Mouse (Mus musculus) heart, embryonic 11.5 days (tissue): ENCODE measurements around the gene Mreg. TPM values are rescaled to one million over a fixed set of nuclear protein-coding genes. Genes with fewer than 3 reads are reported as not detected.

Source experiments
- ATAC-seq: fragments of 200-750 bp; cut with Nextera tagmentation; replicated peaks from 2 replicates; pipeline ENCODE4 v1.8.0; 2017; ENCODE audit warnings: moderate library complexity; ENCODE audit not compliant: insufficient number of reproducible peaks, low FRiP score, low TSS enrichment
- H3K27ac ChIP-seq: fragments of 300-500 bp; sonication (generic); 2 replicates; pipeline ENCODE4 v1.5.1; 2014; ENCODE audit warnings: mild to moderate bottlenecking, low read depth, low read length
- H3K27me3 ChIP-seq: fragments of 300-500 bp; sonication (generic); 2 replicates; pipeline ENCODE4 v1.6.1; 2014; ENCODE audit warnings: mild to moderate bottlenecking, low read length, mixed read lengths; ENCODE audit not compliant: control insufficient read depth, insufficient read depth
- H3K36me3 ChIP-seq: fragments of 300-500 bp; sonication (generic); 2 replicates; pipeline ENCODE4 v1.6.1; 2014; ENCODE audit warnings: mild to moderate bottlenecking, low read length, moderate library complexity, mixed read lengths; ENCODE audit not compliant: control insufficient read depth, insufficient read depth
- H3K4me1 ChIP-seq: fragments of 300-500 bp; sonication (generic); 2 replicates; pipeline ENCODE4 v1.6.1; 2014; ENCODE audit warnings: low read length; ENCODE audit not compliant: control insufficient read depth, insufficient read depth
- H3K4me2 ChIP-seq: fragments of 300-500 bp; sonication (generic); 2 replicates; pipeline ENCODE4 v1.6.1; 2014; ENCODE audit warnings: mild to moderate bottlenecking, moderate library complexity
- H3K4me3 ChIP-seq: fragments of 300-500 bp; sonication (generic); 2 replicates; pipeline ENCODE4 v1.5.1; 2014; ENCODE audit warnings: low read depth, low read length
- H3K9ac ChIP-seq: fragments of 300-500 bp; sonication (generic); 2 replicates; pipeline ENCODE4 v1.6.1; 2014; ENCODE audit warnings: mild to moderate bottlenecking, low read depth, low read length, moderate library complexity
- H3K9me3 ChIP-seq: fragments of 300-500 bp; sonication (generic); replicated peaks from 2 replicates; pipeline ENCODE4 v1.6.1; 2016; ENCODE audit warnings: low read length; ENCODE audit not compliant: control insufficient read depth
- WGBS: fragments of 180-500 bp; shearing (Covaris S2); extraction: QIAGEN DNeasy Blood & Tissue Kit; methylation state at CpG from one replicate; pipeline ENCODE4 v1.1.7; 2014; ENCODE audit not compliant: insufficient replicate concordance; 5-methylcytosine and 5-hydroxymethylcytosine counted together
- polyA plus RNA-seq: library from polyadenylated mRNA; unstranded; fragments of >200 nt; fragmentation: Nextera tagmentation; extraction: Ambion mirVana; gene quantifications from 2 replicates; pipeline ENCODE4 v1.2.1, GENCODE M21; 2014

Gene Mreg
- polyA plus RNA-seq, 1 experiment from 2014 or later, result 4.8 TPM

- Histone ChIP-seq H3K9ac (no peak overlapping the region), H3K27me3 (no peaks in the 10 kb centered on the region), H3K36me3 (no peaks in the 10 kb centered on the region), H3K4me3 (no peak overlapping the region), H3K9me3 (no peaks in the 10 kb centered on the region), H3K4me1 (no peaks in the 10 kb centered on the region), H3K4me2 (no peak overlapping the region), H3K27ac (no peak overlapping the region)
- WGBS, result 76% methylated on average over 4 of the region's 4 CpGs
- ATAC-seq, result no peak
These were observed 67.7 kb downstream of the Mreg start for GRCm38 (mm10) chr1:72144426-72144825.

DNA sequence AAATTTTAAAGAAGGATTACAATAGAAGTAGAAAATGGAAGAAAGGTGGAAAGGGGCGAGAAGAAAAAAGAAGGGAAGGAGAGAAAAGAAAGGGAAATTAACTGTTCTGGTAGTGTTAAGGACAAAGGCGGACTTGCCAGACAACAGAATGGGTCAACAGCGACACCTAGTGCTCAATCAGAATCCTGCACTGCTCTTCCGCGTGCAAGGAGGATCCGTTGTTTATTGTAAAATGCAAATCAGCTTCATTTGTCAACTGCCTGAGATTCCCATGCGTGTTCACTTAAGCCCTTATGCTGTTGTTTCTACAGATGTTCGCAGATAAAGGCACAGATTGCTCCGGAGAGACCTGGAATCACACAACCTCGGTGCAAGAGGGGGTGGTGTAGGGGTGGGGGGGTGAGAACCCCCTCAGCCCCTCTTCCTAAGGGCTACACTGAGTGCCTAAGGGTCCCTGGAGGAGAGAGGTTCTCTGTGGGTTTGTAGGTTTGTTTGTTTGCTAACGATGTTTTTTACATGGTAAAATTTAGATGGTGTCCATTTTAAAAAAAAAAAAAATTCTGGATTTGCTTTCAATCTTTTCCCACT, 70.1 kb downstream of the Mreg start:
- Histone ChIP-seq H3K4me3 (peak overlapping the region; percentile 27), H3K27me3 (no peaks in the 10 kb centered on the region), H3K9ac (peak overlapping the region; percentile 43; the same call in 1 of the 2 replicates), H3K36me3 (no peaks in the 10 kb centered on the region), H3K4me1 (no peaks in the 10 kb centered on the region), H3K9me3 (no peaks in the 10 kb centered on the region), H3K4me2 (peak overlapping the region; percentile 67), H3K27ac (no peak overlapping the region)
- 7% methylated on average over 11 of the region's 11 CpGs for WGBS
- ATAC-seq, result no peak

DNA sequence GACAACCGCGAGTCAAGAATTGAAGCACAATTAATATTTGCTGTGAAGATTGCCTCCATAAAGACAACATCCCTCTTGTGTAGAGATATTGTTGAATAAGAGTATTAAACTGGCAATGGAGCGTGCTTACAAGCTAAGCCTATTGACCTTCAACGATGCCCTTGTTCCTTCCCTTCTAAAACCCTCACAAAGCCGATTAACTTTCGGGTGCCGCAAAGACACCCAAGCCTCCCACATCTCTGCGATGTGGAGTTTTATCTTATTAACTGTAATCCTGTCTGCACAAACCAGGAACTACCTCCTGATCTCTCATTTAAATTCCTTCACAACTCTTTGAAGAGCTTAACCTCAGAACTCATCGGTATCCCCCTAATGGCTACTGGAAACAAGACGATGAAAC, 76.0 kb downstream of the Mreg start:
- Histone ChIP-seq H3K27ac (no peak overlapping the region), H3K9ac (no peak overlapping the region), H3K4me3 (no peak overlapping the region), H3K4me2 (no peak overlapping the region), H3K27me3 (no peaks in the 10 kb centered on the region), H3K36me3 (no peaks in the 10 kb centered on the region), H3K4me1 (no peaks in the 10 kb centered on the region), H3K9me3 (peaks cover 6% of the 10 kb centered on the region)
- ATAC-seq, result no peak
- 87% methylated on average over 10 of the region's 10 CpGs for WGBS

GRCm38 (mm10) chr1:72134534-72134933, 77.6 kb downstream of the Mreg start:
- no peak for ATAC-seq
- H3K27ac ChIP-seq, result no peak overlapping the region
- H3K9me3 ChIP-seq, result peaks cover 6% of the 10 kb centered on the region
- no peaks in the 10 kb centered on the region for H3K4me1 ChIP-seq
- H3K4me2 ChIP-seq, result no peak overlapping the region
- no peak overlapping the region for H3K4me3 ChIP-seq
- no peaks in the 10 kb centered on the region for H3K36me3 ChIP-seq
- no peak overlapping the region for H3K9ac ChIP-seq
- WGBS, result 54% methylated on average over 1 of the region's 1 CpGs
- no peaks in the 10 kb centered on the region for H3K27me3 ChIP-seq

DNA sequence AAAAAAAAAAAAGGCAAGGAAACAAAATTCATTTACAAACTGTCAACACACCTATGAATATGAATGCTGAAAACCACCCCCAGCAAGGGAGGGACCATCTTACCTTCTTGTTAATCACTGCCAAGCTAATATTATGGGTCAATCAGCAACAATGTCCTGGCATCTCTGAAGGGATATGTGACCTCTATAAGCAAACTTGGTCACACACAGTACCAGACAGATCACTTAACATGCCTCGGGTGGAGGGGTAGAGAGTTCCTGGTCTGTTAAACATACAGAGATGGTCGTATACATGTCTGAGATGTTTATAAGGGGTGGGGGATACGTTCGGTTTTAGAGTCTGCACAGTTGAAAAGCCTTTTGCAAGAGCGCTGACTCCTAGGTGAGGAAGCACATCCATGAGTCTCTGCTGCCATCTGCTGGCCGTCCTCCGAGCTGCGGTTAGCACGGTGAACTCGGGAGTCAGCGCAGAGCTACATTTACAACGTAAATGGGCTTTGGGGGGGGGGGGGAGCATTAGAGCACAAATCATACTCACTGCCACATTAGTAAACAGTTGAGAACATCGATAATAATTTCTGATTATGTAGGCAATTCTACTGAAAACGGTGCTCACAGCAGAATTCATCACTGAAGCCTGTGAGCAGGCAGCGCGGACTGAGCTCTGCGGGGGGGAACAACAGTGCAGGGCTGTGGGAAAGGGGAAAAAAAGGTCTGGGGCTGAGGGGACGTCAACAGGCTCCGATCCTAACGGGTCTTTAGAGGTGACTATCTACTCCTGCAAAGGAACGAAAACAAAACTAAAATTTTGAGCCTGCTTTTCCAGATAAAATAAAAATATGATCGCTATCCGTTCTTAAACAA, 88.4 kb downstream of the Mreg start:
- 34% methylated on average over 23 of the region's 23 CpGs for WGBS
- no peaks in the 10 kb centered on the region for H3K27me3 ChIP-seq
- no peak overlapping the region for H3K4me3 ChIP-seq
- H3K36me3 ChIP-seq, result no peaks in the 10 kb centered on the region
- peak overlapping the region; percentile 43; the same call in 1 of the 2 replicates for H3K9ac ChIP-seq
- H3K4me2 ChIP-seq, result peak overlapping the region; percentile 31; the same call in 1 of the 2 replicates
- H3K4me1 ChIP-seq, result no peaks in the 10 kb centered on the region
- H3K27ac ChIP-seq, result no peak overlapping the region
- no peak for ATAC-seq
- H3K9me3 ChIP-seq, result no peaks in the 10 kb centered on the region

GRCm38 (mm10) chr1:72121608-72122185, 90.4 kb downstream of the Mreg start:
- no peak for ATAC-seq
- no peak overlapping the region for H3K4me3 ChIP-seq
- WGBS, result 82% methylated on average over 17 of the region's 17 CpGs
- no peaks in the 10 kb centered on the region for H3K9me3 ChIP-seq
- no peaks in the 10 kb centered on the region for H3K4me1 ChIP-seq
- no peak overlapping the region for H3K4me2 ChIP-seq
- H3K27me3 ChIP-seq, result no peaks in the 10 kb centered on the region
- H3K27ac ChIP-seq, result no peak overlapping the region
- no peak overlapping the region for H3K9ac ChIP-seq
- H3K36me3 ChIP-seq, result no peaks in the 10 kb centered on the region

DNA sequence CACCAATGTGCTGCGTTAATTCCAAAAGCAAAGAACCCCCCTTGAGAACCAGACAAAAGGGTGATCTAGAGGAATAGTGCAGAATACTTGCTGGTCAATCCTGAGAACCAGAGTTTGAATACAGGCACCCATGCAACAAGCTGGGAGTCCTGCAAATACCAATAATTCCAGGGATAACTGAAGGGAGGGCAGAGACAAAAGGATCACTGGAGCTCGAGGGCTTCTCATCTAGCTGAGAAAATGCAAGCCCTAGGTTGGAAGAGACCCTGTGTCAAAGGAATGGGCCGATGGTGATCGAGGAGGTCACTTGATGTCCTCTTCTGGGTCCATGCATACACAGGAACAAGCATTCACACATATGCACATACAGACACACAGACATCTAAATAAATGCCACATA, 92.1 kb downstream of the Mreg start:
- no peak for ATAC-seq
- H3K4me1 ChIP-seq, result no peaks in the 10 kb centered on the region
- no peaks in the 10 kb centered on the region for H3K36me3 ChIP-seq
- no peak overlapping the region for H3K4me3 ChIP-seq
- no peaks in the 10 kb centered on the region for H3K9me3 ChIP-seq
- no peak overlapping the region for H3K4me2 ChIP-seq
- no peaks in the 10 kb centered on the region for H3K27me3 ChIP-seq
- H3K9ac ChIP-seq, result no peak overlapping the region
- no peak overlapping the region for H3K27ac ChIP-seq
- 61% methylated on average over 4 of the region's 4 CpGs for WGBS

DNA sequence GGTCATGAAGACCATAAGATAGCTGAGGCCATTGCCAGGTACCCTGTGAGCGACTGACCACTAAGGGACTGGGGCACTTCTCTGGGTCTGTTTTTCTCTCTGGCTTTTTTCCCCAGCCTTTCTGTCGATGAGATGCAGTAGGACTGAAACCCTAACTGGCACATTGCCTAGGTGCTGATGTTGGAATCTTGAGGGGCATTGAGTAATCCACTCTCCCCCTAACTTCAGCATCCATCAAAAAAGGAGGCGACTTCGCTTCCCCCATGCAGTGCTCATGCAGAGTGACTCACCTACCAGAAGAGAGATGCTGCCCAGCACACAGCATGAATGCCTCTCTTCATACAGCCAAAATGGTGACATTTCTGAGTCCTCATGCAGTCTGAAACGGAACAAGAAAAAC, 97.9 kb downstream of the Mreg start:
- 73% methylated on average over 5 of the region's 5 CpGs for WGBS
- ATAC-seq, result no peak

More for the DNA sequence above, 97.9 kb downstream of the Mreg start:
- Histone ChIP-seq H3K36me3 (no peaks in the 10 kb centered on the region), H3K4me3 (no peak overlapping the region), H3K27me3 (no peaks in the 10 kb centered on the region), H3K27ac (no peak overlapping the region), H3K4me2 (no peak overlapping the region), H3K9ac (no peak overlapping the region), H3K9me3 (no peaks in the 10 kb centered on the region), H3K4me1 (no peaks in the 10 kb centered on the region)
